Mouse (Mus musculus): ENCODE measurements around the gene Magi1.
"Not testable (repeated sequence)": the region's sequence is repeated elsewhere in the genome, so short reads cannot be mapped to it uniquely, and the experiment has no call there.

The Magi1 gene

DNA sequence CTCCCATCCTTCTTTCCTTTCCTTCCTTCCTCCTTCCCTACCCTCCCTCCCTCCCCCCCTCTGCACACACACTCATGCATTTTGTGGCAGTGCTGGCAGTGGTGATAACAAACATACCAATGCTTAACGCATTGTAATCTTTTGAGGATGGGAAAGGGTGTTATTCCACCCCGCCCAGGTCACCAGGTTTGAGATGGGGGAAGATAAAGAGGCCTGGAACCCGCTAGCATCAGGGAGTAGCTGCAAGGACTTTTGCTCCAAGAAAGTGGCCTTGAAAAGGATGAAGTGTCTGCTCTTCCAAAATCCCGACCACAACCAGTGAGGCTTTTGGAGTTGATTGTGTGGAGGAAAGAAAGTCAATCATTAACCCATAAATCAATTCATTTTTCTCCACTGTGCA, 218.9 kb downstream of the Magi1 start:
- DNase-seq (ENCODE audit: low read depth, low spot score): no peak

GRCm38 (mm10) chr6:94063542-94063941, 220.2 kb downstream of the Magi1 start:
- DNase-seq (ENCODE audit: low read depth, low spot score): no peak

GRCm38 (mm10) chr6:94061424-94061980, 222.2 kb downstream of the Magi1 start:
- no peak for DNase-seq (ENCODE audit: low read depth, low spot score)

GRCm38 (mm10) chr6:94060621-94061213, 223.0 kb downstream of the Magi1 start:
- DNase-seq (ENCODE audit: low read depth, low spot score): no peak

- no peak for DNase-seq (ENCODE audit: low read depth, low spot score)
These were observed 224.6 kb downstream of the Magi1 start for GRCm38 (mm10) chr6:94059090-94059489.

GRCm38 (mm10) chr6:94053920-94054319, 229.8 kb downstream of the Magi1 start:
- DNase-seq (ENCODE audit: low read depth, low spot score): no peak

DNA sequence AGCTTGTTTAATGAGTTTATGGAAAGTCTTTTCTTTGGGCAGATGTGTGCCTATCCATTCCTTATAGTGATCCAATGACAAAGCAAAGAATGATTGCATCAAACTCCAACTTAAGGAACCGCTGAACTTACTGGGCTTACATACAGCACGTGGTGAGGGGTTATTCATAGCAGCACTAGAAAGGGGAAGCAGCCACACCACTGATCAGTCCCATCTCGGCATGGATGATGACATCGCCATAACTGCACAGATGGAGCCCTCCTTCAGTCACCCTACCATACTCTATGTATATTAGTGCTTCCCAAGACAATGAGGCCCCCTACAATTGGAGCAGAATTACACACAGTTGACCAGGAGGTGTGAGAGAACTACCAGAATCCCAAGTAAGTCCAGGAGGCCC, 238.5 kb downstream of the Magi1 start:
- DNase-seq (ENCODE audit: low read depth, low spot score): no peak

DNA sequence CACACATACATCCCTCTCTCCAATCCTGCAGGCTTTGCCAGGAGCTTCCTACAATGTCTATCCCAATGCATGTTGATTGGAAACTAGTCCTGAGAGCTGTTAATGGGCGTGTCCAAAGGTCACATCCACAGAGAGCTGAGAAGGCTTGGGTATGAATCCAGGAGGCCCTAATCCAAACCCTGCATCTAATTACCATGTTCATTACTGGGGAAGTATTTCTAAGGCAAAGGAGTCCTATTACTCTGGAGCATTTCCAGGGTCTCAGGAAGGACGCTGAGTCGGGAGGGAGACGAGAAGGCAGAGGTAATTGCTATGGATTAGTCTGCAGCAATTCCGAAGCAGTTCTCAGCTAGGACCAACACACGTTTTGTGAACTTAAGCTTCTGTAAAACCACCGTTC, 240.3 kb downstream of the Magi1 start:
- no peak for DNase-seq (ENCODE audit: low read depth, low spot score)

DNA sequence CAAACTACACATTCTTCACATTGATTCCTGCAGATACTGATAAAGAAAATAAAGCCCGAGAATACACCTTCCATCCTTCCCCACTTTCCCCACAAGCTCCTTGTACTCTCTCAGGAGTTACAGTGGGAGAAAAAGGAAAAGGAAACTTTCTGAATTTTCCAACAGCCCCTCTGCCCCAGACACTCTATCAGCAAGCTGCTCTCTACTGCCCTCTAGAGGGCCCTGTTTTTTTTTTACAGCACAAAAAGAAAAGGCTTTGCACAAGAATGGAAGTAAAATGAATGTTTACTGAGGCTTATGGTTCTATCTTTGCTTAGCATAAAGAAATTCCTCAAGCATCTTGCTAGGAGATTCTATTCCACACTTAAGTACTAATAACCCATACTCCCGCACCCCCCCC, 243.6 kb downstream of the Magi1 start:
- no peak for DNase-seq (ENCODE audit: low read depth, low spot score)

GRCm38 (mm10) chr6:94038897-94039296, 244.8 kb downstream of the Magi1 start:
- no peak for DNase-seq (ENCODE audit: low read depth, low spot score)

DNA sequence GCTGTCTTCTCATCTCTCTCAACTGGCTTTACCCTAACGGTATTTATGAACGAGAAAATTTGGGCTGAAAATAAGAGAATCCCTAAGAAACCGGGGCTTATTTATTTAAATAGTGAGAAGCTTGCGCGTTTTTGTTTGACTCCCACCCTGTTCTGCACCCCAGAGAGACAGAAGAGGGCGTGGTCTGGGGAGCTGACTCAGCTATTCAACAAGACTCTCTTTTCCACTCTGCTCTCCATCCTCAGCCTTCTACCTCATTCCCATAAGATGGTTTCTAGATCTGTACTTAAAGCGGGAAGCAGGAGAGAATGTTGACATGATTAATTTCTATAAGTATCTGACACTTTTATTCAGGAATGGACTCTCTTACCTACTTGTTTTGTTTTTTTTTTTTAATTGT, 247.2 kb downstream of the Magi1 start:
- no peak for DNase-seq (ENCODE audit: low read depth, low spot score)

DNA sequence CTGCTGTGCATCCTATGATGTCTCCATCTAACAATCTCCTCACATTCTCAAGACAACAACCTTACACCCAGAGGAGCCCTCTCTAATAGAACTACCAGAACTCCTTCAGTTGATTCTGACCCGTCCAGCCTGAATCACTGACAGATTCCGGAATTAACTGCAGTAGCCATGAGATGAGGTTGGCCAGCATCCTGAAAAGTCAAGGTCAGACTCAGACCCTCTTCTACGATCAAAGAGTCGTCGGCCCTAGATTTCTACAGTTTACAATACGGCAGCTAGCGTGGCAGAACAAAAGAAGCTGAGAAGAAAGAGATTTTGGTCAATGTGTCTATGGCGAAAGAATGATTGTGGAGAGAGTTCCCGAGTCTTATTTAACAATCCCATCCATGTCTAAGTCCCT, 257.4 kb downstream of the Magi1 start:
- DNase-seq (ENCODE audit: low read depth, low spot score): no peak

DNA sequence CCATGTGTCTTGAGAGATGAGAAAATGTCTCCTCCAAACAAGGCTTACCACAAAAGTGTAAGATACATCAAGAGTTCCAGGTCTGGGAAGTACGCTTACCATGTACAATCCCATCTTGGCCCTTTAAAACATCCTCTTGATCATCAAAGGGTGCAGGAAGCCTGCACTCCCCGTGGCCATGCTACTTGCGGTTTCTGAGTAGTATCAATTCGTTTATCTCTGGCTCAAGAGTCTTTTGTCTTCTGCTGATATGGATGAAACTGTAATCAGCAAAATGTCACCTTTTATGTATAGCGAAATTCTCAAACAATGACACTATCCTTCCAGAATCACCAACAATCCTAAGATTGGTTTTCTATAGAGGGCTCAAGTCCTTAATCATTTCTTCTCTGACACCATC, 261.3 kb downstream of the Magi1 start:
- no peak for DNase-seq (ENCODE audit: low read depth, low spot score)

DNA sequence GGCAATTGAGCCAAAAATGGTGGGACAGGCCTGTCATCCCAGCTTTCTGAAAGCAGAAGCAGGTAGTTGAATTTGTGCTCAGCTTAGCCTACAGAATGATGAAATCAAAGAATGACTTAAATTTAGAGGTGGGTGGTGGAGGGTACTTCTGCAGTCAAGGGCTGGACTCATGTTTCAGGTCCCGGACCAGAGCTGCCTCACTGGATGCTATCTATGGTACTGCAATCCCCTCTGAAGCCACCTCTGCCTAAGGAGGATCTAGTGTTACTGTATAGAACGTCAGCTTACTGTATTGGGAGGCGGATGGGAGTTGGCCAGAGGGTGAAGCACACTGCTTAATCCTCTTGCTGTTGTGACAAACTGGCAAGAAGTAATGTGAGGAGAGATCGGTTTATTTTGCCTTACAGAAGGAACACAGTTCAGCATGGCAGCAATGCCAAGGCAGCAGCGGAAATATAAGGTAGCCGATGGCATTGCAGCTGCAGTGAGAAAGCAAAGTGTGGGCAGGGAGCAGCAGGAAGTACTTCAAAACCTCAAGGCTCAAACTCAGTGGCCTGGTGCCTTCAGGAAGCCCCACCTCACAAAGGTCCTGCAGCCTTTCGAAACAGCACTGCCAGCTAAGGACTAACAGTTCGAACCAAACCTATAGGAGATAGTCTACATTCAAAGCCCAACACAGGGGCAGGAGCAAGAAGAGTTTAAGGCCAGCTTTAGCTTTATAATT, 262.3 kb downstream of the Magi1 start:
- DNase-seq (ENCODE audit: low read depth, low spot score): no peak

- no peak for DNase-seq (ENCODE audit: low read depth, low spot score)
These were observed 263.2 kb downstream of the Magi1 start for GRCm38 (mm10) chr6:94020566-94020965.

- no peak for DNase-seq (ENCODE audit: low read depth, low spot score)
These were observed 263.8 kb downstream of the Magi1 start for GRCm38 (mm10) chr6:94019935-94020334.

GRCm38 (mm10) chr6:94013761-94014160, 270.0 kb downstream of the Magi1 start:
- no peak for DNase-seq (ENCODE audit: low read depth, low spot score)

DNA sequence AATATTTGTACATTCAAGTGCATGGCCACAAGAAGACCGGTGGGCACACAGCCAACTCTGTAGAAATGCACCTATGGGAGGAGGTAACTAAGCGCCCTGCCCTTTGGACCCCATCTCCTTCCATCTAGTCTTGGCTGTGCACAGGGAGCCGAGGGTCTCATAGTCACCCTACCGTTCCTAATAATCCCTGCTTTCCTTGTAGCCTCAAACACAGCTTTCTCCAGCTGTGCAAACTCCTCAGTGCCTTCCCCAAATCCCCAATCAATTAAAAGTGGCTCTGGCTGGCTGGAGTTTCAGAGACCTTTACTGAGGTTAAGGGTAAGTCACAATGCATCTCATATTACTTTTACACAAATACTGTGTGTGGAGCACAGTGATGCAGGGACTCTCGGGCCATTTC, 271.8 kb downstream of the Magi1 start:
- no peak for DNase-seq (ENCODE audit: low read depth, low spot score)

GRCm38 (mm10) chr6:94011521-94011920, 272.2 kb downstream of the Magi1 start:
- no peak for DNase-seq (ENCODE audit: low read depth, low spot score)

- DNase-seq (ENCODE audit: low read depth, low spot score): no peak
These were observed 275.1 kb downstream of the Magi1 start for GRCm38 (mm10) chr6:94008577-94008976.

DNA sequence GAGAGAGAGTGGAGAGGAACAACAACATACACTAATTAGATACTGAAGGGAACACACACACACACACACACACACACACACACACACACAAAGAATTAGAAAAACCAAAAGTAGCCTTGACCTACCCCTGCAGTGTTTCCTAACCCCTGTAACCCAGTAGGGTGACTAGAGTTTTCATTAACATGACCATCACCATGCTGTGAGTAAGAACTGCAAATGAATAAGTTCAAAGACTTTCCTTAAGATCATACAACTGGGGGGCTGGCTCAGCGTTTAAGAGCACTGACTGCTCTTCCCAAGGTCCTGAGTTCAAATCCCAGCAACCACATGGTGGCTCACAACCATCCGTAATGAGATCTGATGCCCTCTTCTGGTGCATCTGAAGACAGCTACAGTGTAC, 280.1 kb downstream of the Magi1 start:
- DNase-seq (ENCODE audit: low read depth, low spot score): not testable (repeated sequence)

DNA sequence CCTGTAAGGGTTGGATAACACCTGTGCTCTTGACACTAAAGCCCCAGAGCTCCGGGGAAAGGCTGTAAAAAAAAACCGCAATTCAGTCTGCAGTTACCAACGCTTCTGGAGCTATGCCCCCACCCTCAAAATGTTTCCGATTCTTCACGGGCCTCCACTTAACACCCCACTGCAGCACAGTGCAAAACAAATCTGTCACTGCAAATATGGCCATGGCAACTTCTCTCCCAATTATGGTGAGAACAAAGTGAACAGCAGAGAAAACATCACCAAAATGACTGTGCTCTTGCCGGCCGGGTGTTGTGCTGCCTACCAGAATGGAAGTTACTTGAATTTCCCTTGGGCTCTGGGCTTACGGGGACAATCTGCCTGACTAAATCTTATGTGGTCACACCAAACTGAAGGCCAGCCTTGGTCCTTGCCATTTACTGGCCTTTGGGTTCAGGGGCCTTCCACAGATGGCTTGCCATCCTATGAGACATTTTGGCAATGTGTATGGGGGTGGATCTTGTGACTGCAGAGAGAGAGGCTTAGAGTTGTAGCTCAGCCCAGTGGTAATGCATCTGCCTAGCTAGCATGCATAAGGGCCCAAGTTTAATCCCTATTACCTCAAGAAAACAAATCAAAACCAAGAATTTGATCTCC, 286.8 kb downstream of the Magi1 start:
- DNase-seq (ENCODE audit: low read depth, low spot score): no peak

GRCm38 (mm10) chr6:93987561-93987960, 296.2 kb downstream of the Magi1 start:
- DNase-seq (ENCODE audit: low read depth, low spot score): no peak
